Mouse (Mus musculus) layer of hippocampus, postnatal 14 days (tissue): ENCODE measurements around the gene Aup1. TPM values are rescaled to one million over a fixed set of nuclear protein-coding genes. Genes with fewer than 3 reads are reported as not detected.
A peak's percentile ranks its signal among the peaks of the same experiment; 100 is the strongest.

ENCODE experiments used
- DNase-seq, 2 experiments: peaks; one replicate each; pipeline ENCODE4 v3.0.0; 2021 to 2022; ENCODE audit warnings: low spot score in 2 of 2, mixed read lengths in 1 of 2
- long read RNA-seq, 2 experiments: library from polyadenylated mRNA; stranded (forward); transcript quantifications; one replicate each; pipeline ENCODE4 v2.0.0; 2021
- total RNA-seq, 2 experiments: library from RNA; stranded (reverse); gene quantifications; 2 replicates each; pipeline ENCODE4 v1.2.3; 2021

Aup1 gene
- 100 to 1,000 TPM; 108 to 116 TPM for total RNA-seq
- long read RNA-seq, experiment 1, transcript Aup1-201 (12 exons, 1,769 nt), result major isoform, 25 of 55 reads
- long read RNA-seq, experiment 1, partial matches to known transcripts, result 14 of 55 reads
- long read RNA-seq, experiment 1, other reads (novel, unspliced or antisense), result 15 of 55 reads
- long read RNA-seq, experiment 2, transcript Aup1-201 (12 exons, 1,769 nt), result major isoform, 36 of 74 reads
- long read RNA-seq, experiment 2, partial matches to known transcripts, result 12 of 74 reads
- long read RNA-seq, experiment 2, other reads (novel, unspliced or antisense), result 19 of 74 reads

DNA sequence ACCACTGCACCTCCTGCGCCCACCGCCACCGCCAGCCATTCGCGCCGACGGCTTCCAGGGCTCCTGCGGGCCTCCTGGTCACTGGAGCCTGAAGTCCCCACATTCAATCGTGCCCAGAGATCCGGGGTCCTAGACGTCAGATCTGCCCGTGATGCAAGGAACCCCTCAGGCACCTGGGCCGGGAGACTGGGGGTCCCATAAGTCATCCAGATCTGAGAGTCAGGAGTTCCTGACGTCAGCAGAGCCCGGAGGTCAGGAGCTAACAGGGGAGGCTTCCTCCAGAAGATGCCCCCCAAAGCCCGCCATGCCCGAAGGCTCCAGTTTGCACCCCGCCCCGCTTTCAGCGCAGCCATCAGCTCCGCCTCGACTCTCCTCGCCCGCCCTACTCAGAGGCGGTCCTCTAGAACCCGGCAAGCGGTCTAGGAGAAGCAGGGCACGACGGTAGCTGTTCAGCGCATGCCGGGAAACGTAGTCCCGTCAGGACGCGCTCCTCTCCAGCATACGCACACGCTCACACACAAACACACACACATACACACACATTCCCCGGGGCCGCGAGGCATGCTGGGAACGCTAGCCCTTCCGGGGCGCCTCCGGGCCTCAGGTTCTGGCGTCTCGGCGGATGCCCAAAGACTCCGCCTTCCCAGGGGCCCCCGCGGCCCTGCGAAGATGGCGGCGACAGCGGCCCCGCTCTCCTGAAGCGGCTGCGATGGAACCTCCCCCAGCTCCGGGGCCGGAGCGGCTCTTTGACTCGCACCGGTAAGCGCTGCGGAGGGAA, at the start of gene Aup1:
Gene Aup1, plus strand, starts transcription at position 448 of the 778 bp plus-strand sequence.
- peak; percentile 94 to 98 for DNase-seq

GRCm38 (mm10) chr6:83004872-83005271, 49.4 kb upstream of the Aup1 start:
- peak in 1 of 2 experiments; percentile 20 for DNase-seq

DNA sequence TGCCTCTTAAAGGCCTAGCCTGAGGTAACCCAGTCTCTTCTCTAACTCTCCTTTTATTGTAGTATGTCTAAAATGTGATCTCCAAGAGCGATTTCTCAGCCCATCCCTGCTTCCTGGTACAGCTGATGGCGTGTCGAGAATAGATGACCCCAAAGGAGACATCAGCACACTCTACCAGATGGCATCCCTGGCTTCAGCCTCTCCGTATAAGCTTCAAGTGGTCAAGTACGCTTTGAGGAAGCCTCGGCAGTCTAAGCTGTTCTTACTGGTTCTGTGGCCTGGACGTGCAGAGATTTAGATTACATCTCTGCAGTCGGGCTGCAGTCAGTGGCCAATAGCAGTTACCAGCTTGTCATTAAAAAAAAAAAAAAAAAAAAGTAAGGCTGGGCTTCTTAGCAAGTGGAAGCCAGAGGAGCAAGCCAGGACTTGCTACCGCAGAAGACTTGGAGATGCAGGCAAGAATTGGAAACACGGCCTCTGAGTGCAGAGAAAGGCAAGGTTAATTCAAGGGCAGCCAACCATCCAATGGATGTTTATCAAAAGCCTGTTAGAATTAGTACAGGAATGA, 48.8 kb upstream of the Aup1 start:
- no peak for DNase-seq

GRCm38 (mm10) chr6:83006114-83006513, 48.2 kb upstream of the Aup1 start:
- DNase-seq, result no peak

GRCm38 (mm10) chr6:83008659-83009058, 45.7 kb upstream of the Aup1 start:
- no peak for DNase-seq

DNA sequence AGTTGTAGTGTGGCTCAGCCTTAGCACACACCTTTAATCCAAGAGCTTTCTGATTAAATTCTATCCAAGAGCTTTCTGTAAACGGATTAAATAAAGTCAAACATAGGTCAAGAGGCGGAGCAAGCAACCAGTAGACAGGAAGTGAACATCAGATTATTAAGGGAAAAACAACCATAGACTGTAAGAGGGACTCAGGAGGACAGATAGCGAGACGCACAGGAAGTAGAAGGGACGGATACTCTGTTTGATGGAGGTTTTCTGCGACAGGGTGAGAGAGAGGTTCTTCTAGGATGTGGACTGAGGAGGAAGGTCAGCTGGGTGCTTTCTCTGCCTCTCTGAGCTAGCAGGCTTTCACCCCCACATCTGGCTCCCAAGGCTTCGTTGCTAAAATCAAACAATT, 44.3 kb upstream of the Aup1 start:
- no peak for DNase-seq

DNA sequence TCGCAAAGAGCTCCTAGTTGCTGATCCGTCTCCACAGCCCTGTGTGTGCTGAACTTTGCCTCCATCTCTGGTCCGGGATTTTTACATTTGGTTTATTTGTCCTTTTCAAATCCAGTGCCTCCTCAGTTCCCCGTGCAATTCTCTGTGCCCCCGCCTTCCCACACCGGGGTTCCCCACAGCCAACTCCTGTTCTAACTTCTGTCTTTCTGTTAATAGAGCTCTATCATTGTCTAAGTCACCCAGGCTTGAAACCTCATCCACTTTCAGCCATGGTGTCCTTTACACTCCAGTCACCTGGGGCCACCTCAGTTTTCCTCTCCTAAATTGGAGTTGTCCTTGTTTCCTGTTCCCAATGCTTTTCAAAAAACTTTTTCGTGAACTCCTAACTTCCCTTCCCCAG, 43.1 kb upstream of the Aup1 start:
- no peak for DNase-seq

- no peak for DNase-seq
These were observed 42.6 kb upstream of the Aup1 start for GRCm38 (mm10) chr6:83011756-83012155.

GRCm38 (mm10) chr6:83013444-83013843, 40.9 kb upstream of the Aup1 start:
- DNase-seq, result no peak

DNA sequence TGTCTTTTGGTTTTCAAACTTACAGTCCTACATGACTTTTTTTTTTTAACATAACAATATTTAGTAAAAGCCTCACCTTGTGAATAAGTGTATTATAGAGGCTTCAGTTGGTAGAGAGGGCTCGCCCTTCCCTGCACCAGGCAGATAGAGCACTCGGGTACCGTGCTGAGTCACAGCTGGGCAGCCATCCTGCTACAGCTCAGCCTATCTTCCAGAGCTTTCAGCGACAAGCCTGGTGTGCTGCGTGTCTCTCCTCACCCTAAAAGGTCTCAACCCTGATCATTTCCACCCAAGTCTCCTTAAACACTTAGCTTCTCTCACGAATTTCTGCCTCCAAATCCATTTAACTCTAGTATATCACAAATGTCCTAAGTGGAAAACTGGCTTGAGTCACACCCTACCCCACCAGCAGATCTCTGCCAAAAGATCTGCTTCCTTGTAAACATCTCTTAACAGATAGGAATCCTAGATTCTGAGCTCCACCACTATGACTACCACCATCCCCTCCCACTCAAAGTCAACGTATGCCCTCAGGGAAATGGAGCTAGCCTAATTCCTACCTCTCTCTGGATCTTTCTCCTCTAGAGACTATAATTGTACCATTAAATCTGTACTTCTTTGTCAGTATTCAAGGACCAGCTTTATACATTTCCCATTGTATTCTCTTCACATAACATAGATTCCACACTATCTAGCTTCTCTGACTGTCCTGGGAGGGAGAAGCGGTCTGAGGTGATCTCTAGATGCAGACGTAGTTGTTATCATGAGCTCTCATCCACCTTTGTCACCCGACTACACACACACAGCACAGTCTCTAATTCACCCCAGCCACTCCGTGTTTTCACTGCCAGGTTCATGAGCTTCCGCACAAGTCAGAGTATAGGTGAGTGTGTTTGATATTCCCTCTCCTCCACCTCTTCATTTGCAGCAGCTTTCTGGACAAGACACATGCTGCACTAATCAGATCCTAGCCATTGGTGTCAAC, 39.5 kb upstream of the Aup1 start:
- no peak for DNase-seq

- DNase-seq, result no peak
These were observed 38.6 kb upstream of the Aup1 start for GRCm38 (mm10) chr6:83015749-83016148.

DNA sequence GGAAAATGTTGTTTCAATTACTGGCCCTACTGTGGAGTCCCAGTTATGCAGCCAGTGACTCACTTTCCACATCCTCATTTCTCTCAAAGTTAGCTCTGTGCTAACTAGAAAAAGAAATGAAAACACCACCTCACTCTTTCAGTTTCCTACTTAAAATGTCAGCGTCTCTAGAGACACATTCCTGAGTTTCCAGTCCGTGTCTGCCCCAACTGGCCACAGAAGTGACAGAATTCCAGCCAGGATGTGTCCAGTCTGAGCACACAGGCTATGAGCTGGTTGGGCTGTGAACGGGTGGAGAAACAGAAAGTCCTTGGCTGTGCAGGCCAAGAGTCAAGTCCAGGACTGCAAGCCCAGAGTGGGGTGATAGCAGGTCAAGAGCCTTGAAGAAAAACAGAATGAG, 37.1 kb upstream of the Aup1 start:
- DNase-seq, result no peak

DNA sequence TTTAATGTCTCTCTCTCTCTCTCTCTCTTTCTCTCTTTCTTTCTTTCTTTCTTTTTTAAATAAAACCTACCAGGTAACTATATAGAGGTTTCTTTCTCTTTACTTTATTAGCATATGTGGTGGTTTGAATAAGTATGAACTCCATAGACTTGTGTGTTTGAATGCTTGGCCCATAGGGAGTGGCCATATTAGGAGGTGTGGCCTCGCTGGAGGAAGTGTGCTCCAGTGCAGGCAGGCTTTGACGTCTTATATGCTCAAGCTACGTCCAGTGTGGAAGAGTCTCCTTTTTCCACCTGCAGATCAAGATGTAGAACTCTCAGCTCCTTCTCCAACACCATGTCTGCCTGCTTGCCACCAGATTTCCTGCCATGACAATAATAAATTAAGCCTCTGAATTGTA, 35.3 kb upstream of the Aup1 start:
- DNase-seq, result no peak

DNA sequence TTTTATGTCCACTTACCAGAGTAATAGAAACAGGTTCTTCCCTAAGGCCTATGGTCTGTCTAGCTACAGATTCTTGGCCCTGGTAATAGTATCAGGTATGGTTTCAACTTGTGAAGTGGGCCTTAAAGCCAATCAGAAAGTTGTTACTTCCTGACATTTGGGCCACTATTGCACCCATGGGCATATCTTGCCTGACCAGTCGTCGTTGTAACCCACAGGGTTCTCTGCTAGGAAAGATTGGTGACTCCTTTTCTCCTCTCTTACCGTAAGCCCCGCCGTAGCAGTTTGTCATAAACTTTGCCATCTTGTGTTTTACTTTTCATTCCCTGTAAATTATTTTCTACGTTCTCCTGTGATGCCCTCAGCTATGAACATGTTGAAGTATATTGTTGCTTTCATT, 34.2 kb upstream of the Aup1 start:
- DNase-seq, result no peak

DNA sequence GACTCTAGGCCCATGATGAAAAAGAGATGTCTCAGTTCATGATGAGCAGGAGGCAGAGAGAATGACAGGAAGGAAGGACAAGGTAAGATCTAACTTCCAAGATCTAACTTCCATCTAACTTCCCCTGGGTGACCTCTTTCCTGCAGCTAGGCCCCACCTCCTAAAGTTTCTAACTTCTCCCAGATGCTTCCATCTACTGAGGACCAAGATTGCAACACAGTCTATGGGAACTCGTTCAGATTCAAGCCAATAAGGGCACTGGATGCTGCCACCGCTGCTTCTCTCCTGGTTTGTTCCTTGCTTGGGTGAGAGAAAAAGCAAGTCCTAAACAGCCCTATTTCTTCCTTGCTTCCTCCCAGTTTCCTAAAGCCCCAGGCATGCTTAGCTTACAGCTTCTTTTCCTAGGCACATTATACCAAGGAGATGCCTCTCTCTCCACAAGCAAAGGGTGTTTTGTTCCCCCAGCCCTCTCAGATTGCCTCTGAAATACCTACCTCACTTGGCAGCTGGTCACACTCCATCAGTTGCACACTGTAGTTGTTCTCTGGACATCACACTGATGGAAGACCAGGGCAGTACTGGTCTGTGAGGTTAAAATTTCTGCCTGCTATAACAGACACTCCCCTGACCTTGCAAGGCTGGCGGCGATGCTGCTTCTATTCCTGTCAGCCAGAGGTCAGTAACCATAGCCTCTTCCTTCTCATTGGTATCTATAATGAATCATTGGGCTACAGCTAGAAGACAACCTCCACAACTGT, 33.3 kb upstream of the Aup1 start:
- DNase-seq, result no peak

- no peak for DNase-seq
These were observed 31.3 kb upstream of the Aup1 start for GRCm38 (mm10) chr6:83023008-83023407.

GRCm38 (mm10) chr6:83023786-83024185, 30.5 kb upstream of the Aup1 start:
- no peak for DNase-seq

- no peak for DNase-seq
These were observed 29.9 kb upstream of the Aup1 start for GRCm38 (mm10) chr6:83024421-83024820.

- DNase-seq, result no peak
These were observed 29.1 kb upstream of the Aup1 start for GRCm38 (mm10) chr6:83025221-83025620.

- no peak for DNase-seq
These were observed 27.0 kb upstream of the Aup1 start for GRCm38 (mm10) chr6:83027293-83027692.
